Mouse (Mus musculus): Measurements from ENCODE around the gene Mettl26. TPM values are rescaled to one million over a fixed set of nuclear protein-coding genes. Genes with fewer than 3 reads are reported as not detected.
A peak's percentile ranks its signal among the peaks of the same experiment; 100 is the strongest.

The Mettl26 gene
- polyA plus RNA-seq, 1 experiment from 2014 or later, result 69.8 TPM

DNA sequence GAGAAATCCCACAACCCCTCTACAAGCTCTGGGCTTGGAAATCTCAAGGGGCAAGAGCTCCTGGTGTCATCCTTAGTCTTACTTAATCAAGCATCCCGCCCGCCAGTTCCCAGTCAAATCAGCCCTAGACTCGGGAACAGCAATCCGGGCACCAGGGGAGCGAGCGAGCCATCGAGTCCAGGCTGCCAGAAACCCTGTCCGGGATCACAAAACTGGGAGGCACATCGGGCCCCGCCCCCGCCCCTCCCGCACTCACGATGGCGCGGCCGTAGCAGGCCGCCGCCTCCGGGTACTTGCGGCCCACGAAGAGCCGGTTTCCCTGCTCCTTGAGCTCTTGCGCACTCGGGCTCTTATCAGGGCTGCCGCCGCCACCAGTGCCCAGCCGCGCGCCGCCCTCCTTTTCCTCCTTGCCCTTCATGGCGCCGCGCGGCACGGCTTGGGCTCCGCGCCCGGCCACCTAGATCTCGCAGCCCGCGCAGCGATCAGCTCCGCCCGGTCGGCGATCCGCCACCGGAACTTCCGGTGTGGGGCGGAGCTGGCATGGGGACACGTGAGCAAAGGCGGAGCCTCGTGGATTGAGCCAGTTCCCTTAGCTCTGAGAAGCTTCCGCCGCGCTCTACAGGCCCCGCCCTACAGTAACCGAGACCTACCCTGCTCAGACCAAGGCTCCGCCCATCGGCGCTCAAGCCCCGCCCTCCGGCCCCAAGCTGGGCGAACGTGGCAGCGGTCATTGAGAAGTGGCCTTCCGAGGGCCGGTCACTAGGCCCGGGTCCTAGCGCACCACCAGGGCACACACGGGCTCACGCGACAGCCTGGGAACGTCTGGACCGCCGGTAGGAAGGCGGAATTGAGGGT lies 42.2 kb upstream of the Mettl26 start:
- no peaks in the 10 kb centered on the region for H3K9me3 ChIP-seq
- peak overlapping the region; percentile 95 for H3K27ac ChIP-seq (replicated peaks)
- H3K4me3 ChIP-seq, result peak overlapping the region; percentile 81
- whole genome bisulfite sequencing, result under 1% methylated on average over 77 of the region's 77 CpGs
- H3K4me1 ChIP-seq, result peaks cover 85% of the 10 kb centered on the region
- DNase-seq (ENCODE audit: low spot score), result peak; percentile 99
- no peaks in the 10 kb centered on the region for H3K27me3 ChIP-seq (replicated peaks; ENCODE audit: low read depth, poor library complexity, severe bottlenecking)
- H3K36me3 ChIP-seq (replicated peaks), result peaks cover 60% of the 10 kb centered on the region

DNA sequence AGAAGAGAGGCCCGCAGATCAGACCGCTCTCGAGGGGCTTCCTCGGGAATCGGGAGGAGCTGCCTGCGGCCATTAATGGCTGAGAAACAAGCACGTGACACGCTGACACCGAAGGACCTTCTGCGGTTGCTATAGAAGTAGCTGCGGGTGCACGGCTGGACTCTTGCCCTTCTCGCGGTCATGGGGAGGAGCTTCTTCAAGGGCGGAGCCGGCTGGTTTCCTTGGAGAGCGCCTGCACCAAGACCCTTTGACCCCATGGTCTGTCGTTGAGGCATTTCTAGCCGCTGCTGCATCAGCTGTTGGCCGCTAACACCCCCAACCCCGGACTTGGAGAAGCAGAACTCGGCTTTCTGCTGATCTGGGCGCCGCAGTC lies 41.6 kb upstream of the Mettl26 start, which contains the start of gene Stub1:
Stub1 (minus strand) TSS at position 114 of the 373 bp plus-strand sequence.
- H3K4me1 ChIP-seq, result peaks cover 85% of the 10 kb centered on the region
- under 1% methylated on average over 24 of the region's 24 CpGs for WGBS
- peak; percentile 90 for DNase-seq (ENCODE audit: low spot score)
- H3K27ac ChIP-seq (replicated peaks), result peak within 1 kb of the TSS; percentile 95
- peaks cover 60% of the 10 kb centered on the region for H3K36me3 ChIP-seq (replicated peaks)
- no peaks in the 10 kb centered on the region for H3K9me3 ChIP-seq
- peak within 1 kb of the TSS; percentile 81 for H3K4me3 ChIP-seq
- H3K27me3 ChIP-seq (replicated peaks; ENCODE audit: low read depth, poor library complexity, severe bottlenecking), result no peaks in the 10 kb centered on the region

DNA sequence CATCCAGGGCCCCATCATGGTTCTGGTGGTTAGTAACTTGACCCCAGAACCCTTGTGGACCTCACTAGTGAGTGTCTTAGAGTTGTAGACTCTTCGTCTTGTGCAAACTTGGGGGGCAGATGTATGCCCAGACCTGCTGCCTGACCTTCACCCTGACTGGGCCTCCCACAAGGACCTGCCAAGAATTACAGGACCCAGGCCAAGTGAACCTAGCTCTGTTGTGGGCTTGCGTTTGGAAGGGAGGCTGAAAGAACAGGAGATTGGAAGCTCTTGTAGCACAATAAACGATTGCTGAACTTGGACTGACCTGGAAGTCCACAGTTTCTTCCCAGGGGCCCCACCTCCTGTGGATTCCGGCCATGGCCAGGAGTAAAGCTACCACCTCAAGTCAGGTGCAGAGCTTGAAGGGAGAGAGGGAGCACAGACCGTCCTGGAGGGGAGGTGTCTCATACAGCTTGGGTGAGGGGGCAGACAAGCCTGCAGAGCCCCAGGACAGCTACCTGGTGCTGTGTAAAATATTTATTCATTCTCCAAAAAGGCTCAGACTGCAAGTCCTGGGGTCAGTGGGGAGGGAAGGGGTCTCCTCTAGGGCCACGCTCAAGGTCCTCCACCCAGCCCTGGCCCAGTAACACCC lies 40.8 kb upstream of the Mettl26 start:
- DNase-seq (ENCODE audit: low spot score), result no peak

GRCm38 (mm10) chr17:25834595-25835222 lies 40.2 kb upstream of the Mettl26 start:
- Histone ChIP-seq H3K9me3 (no peaks in the 10 kb centered on the region), H3K36me3 (replicated peaks) (peaks cover 70% of the 10 kb centered on the region), H3K27ac (replicated peaks) (peak overlapping the region; percentile 95), H3K4me3 (peak overlapping the region; percentile 81), H3K4me1 (peaks cover 75% of the 10 kb centered on the region), H3K27me3 (replicated peaks; ENCODE audit: low read depth, poor library complexity, severe bottlenecking) (no peaks in the 10 kb centered on the region)
- 86% methylated on average over 12 of the region's 12 CpGs for WGBS
- DNase-seq (ENCODE audit: low spot score), result no peak

More for the DNA sequence above, 40.8 kb upstream of the Mettl26 start:
- WGBS, result 55% methylated on average over 6 of the region's 6 CpGs
- Histone ChIP-seq H3K27ac (replicated peaks) (peak overlapping the region; percentile 95), H3K27me3 (replicated peaks; ENCODE audit: low read depth, poor library complexity, severe bottlenecking) (no peaks in the 10 kb centered on the region), H3K36me3 (replicated peaks) (peaks cover 67% of the 10 kb centered on the region), H3K4me1 (peaks cover 81% of the 10 kb centered on the region), H3K4me3 (peak overlapping the region; percentile 81), H3K9me3 (no peaks in the 10 kb centered on the region)

DNA sequence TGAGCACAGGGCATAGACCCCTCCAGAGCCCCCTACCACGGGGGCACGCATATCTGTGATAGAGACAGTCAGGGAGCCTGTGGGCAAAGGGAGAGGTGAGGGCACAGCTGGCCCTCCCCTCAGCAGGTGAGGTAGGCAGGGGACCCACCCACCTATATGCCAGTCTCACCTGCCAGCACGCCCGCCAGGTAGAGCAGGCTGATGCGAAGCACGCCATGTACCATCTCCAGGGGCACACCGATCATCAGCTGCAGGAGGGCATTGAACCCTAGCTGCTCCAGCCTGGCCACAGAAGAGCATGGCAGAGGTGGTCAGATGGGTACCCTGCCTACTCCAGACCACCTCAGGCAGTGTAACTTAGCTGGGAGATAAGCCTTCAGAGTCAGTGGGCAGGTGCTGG lies 39.6 kb upstream of the Mettl26 start:
- Histone ChIP-seq H3K9me3 (no peaks in the 10 kb centered on the region), H3K27me3 (replicated peaks; ENCODE audit: low read depth, poor library complexity, severe bottlenecking) (no peaks in the 10 kb centered on the region), H3K36me3 (replicated peaks) (peaks cover 70% of the 10 kb centered on the region), H3K4me1 (peaks cover 69% of the 10 kb centered on the region), H3K4me3 (peak overlapping the region; percentile 81), H3K27ac (replicated peaks) (no peak overlapping the region)
- no peak for DNase-seq (ENCODE audit: low spot score)
- 96% methylated on average over 7 of the region's 7 CpGs for WGBS

DNA sequence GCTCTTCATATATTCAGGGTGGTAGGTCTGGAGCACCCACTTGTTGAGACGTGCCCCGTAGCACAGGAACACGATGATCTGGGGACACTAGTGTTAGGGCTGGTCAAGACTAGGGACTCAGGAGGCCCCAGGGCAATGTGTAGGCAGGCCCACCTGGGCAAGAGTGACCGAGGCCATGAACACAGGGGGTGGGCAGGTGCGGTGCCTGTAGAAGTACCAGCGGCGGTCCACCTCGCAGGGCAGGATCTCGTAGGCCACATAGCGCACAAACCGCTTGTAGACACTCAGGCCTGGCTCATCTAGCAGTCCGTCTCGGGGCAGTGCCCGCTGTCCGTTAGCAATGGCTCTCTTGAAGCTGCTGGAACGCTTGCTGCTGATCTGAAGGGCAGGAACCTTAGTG lies 39.1 kb upstream of the Mettl26 start:
- no peaks in the 10 kb centered on the region for H3K27me3 ChIP-seq (replicated peaks; ENCODE audit: low read depth, poor library complexity, severe bottlenecking)
- no peak overlapping the region for H3K27ac ChIP-seq (replicated peaks)
- 92% methylated on average over 16 of the region's 16 CpGs for WGBS
- DNase-seq (ENCODE audit: low spot score), result no peak
- H3K4me1 ChIP-seq, result peaks cover 64% of the 10 kb centered on the region
- H3K36me3 ChIP-seq (replicated peaks), result peaks cover 70% of the 10 kb centered on the region
- no peaks in the 10 kb centered on the region for H3K9me3 ChIP-seq
- H3K4me3 ChIP-seq, result peak overlapping the region; percentile 59; the same call in 1 of the 2 replicates

DNA sequence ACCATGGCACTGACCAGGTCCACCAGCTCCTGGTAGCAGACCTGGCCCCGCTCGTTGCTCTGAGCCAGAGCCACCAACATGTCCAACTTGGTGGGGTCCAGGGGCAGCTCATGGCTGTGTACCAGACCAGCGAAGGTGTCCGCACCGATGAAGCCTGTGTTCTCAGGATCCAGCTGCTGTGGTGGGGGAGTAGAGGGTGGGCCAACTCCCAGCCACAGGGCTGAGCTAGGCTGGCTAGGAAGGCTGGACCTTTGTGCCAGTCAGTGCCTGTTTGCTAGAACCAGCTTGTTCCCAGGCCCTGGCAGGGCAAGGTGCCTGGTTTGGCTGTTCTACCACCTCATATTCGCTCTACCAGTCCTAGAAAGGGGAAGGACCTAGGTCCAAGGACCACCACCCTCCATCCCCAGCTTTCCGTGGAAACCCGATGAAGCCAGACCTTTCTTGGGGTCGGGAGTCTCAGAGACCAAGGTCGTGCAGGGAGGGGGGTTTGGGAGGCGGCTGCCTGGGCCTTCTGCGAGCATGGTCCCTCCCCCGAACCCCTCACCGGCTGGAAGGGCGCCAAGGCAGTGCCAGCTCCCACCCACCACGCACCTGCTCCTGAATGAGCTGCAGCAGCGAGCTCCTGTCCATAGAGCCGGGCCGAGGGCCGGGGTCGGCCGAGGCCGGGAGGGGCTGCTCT lies 38.3 kb upstream of the Mettl26 start:
- H3K27ac ChIP-seq (replicated peaks), result peak overlapping the region; percentile 80
- H3K9me3 ChIP-seq, result no peaks in the 10 kb centered on the region
- peaks cover 57% of the 10 kb centered on the region for H3K4me1 ChIP-seq
- no peaks in the 10 kb centered on the region for H3K27me3 ChIP-seq (replicated peaks; ENCODE audit: low read depth, poor library complexity, severe bottlenecking)
- DNase-seq (ENCODE audit: low spot score), result peak; percentile 20
- 22% methylated on average over 23 of the region's 23 CpGs for WGBS
- H3K4me3 ChIP-seq, result peak overlapping the region; percentile 59
- peaks cover 70% of the 10 kb centered on the region for H3K36me3 ChIP-seq (replicated peaks)

- peak; percentile 77 for DNase-seq (ENCODE audit: low spot score)
- 3% methylated on average over 29 of the region's 29 CpGs for WGBS
- Histone ChIP-seq H3K4me3 (peak within 1 kb of the TSS; percentile 59), H3K27me3 (replicated peaks; ENCODE audit: low read depth, poor library complexity, severe bottlenecking) (no peaks in the 10 kb centered on the region), H3K27ac (replicated peaks) (peak within 1 kb of the TSS; percentile 80), H3K4me1 (peaks cover 52% of the 10 kb centered on the region), H3K9me3 (no peaks in the 10 kb centered on the region), H3K36me3 (replicated peaks) (peaks cover 70% of the 10 kb centered on the region)
Measured at GRCm38 (mm10) chr17:25837076-25837410, 37.8 kb upstream of the Mettl26 start, which contains the start of gene Rhbdl1. Rhbdl1 (minus strand) TSS chr17:25837295.

- Histone ChIP-seq H3K4me3 (peak overlapping the region; percentile 59), H3K4me1 (peaks cover 52% of the 10 kb centered on the region)
- DNase-seq (ENCODE audit: low spot score), result peak; percentile 23
Measured at GRCm38 (mm10) chr17:25837533-25837932, 37.3 kb upstream of the Mettl26 start.

GRCm38 (mm10) chr17:25838904-25839303 lies 36.0 kb upstream of the Mettl26 start:
- Histone ChIP-seq H3K27ac (replicated peaks) (no peak overlapping the region), H3K4me3 (no peak overlapping the region), H3K36me3 (replicated peaks) (peaks cover 84% of the 10 kb centered on the region), H3K4me1 (peaks cover 57% of the 10 kb centered on the region), H3K27me3 (replicated peaks; ENCODE audit: low read depth, poor library complexity, severe bottlenecking) (no peaks in the 10 kb centered on the region), H3K9me3 (no peaks in the 10 kb centered on the region)
- WGBS, result 85% methylated on average over 4 of the region's 4 CpGs
- DNase-seq (ENCODE audit: low spot score), result no peak

More at GRCm38 (mm10) chr17:25837533-25837932, 37.3 kb upstream of the Mettl26 start:
- Histone ChIP-seq H3K27me3 (replicated peaks; ENCODE audit: low read depth, poor library complexity, severe bottlenecking) (no peaks in the 10 kb centered on the region), H3K27ac (replicated peaks) (peak overlapping the region; percentile 80; the same call in 1 of the 2 replicates), H3K36me3 (replicated peaks) (peaks cover 75% of the 10 kb centered on the region), H3K9me3 (no peaks in the 10 kb centered on the region)
- 61% methylated on average over 3 of the region's 3 CpGs for WGBS

GRCm38 (mm10) chr17:25839455-25840235 lies 35.2 kb upstream of the Mettl26 start:
- peaks cover 52% of the 10 kb centered on the region for H3K4me1 ChIP-seq
- H3K27me3 ChIP-seq (replicated peaks; ENCODE audit: low read depth, poor library complexity, severe bottlenecking), result no peaks in the 10 kb centered on the region
- H3K4me3 ChIP-seq, result no peak overlapping the region; the same call in 1 of the 2 replicates
- peaks cover 81% of the 10 kb centered on the region for H3K36me3 ChIP-seq (replicated peaks)
- no peak overlapping the region for H3K27ac ChIP-seq (replicated peaks)
- WGBS, result 86% methylated on average over 14 of the region's 14 CpGs
- no peak for DNase-seq (ENCODE audit: low spot score)
- H3K9me3 ChIP-seq, result no peaks in the 10 kb centered on the region
